Mouse (Mus musculus): ENCODE results near the gene Zdhhc9. TPM values are rescaled to one million over a fixed set of nuclear protein-coding genes. Genes with fewer than 3 reads are reported as not detected.

Zdhhc9 gene
- polyA plus RNA-seq, 1 experiment from 2014 or later = 3.1 TPM

GRCm38 (mm10) chrX:48203763-48204162 lies 4.9 kb downstream of the Zdhhc9 start:
- no peak overlapping the region for H3K27ac ChIP-seq
- no peaks in the 10 kb centered on the region for H3K9me3 ChIP-seq (replicated peaks)
- H3K4me1 ChIP-seq (replicated peaks) = no peaks in the 10 kb centered on the region
- no peak overlapping the region for H3K4me3 ChIP-seq
- H3K27me3 ChIP-seq = no peaks in the 10 kb centered on the region
- ATAC-seq (replicated peaks; ENCODE audit: insufficient number of reproducible peaks, insufficient read depth, low FRiP score, low read depth) = no peak
- no peak overlapping the region for H3K4me2 ChIP-seq
- WGBS = 76% methylated on average over 7 of the region's 7 CpGs
- no peaks in the 10 kb centered on the region for H3K36me3 ChIP-seq
- H3K9ac ChIP-seq = no peak overlapping the region

- Histone ChIP-seq H3K27ac (no peak overlapping the region), H3K9ac (no peak overlapping the region), H3K36me3 (no peaks in the 10 kb centered on the region), H3K27me3 (no peaks in the 10 kb centered on the region), H3K4me1 (replicated peaks) (no peaks in the 10 kb centered on the region), H3K9me3 (replicated peaks) (no peaks in the 10 kb centered on the region), H3K4me2 (no peak overlapping the region), H3K4me3 (no peak overlapping the region)
- ATAC-seq (replicated peaks; ENCODE audit: insufficient number of reproducible peaks, insufficient read depth, low FRiP score, low read depth) = no peak
- WGBS = 76% methylated on average over 4 of the region's 4 CpGs
These were observed 5.7 kb downstream of the Zdhhc9 start for GRCm38 (mm10) chrX:48202995-48203394.

- H3K9me3 ChIP-seq (replicated peaks) = no peaks in the 10 kb centered on the region
- ATAC-seq (replicated peaks; ENCODE audit: insufficient number of reproducible peaks, insufficient read depth, low FRiP score, low read depth) = no peak
- no peak overlapping the region for H3K27ac ChIP-seq
- H3K27me3 ChIP-seq = no peaks in the 10 kb centered on the region
- no peak overlapping the region for H3K4me3 ChIP-seq
- no peaks in the 10 kb centered on the region for H3K4me1 ChIP-seq (replicated peaks)
- H3K4me2 ChIP-seq = no peak overlapping the region
- 85% methylated on average over 7 of the region's 7 CpGs for WGBS
- no peak overlapping the region for H3K9ac ChIP-seq
- no peaks in the 10 kb centered on the region for H3K36me3 ChIP-seq
These were observed 6.2 kb downstream of the Zdhhc9 start for GRCm38 (mm10) chrX:48202436-48202835.

GRCm38 (mm10) chrX:48201973-48202372 lies 6.7 kb downstream of the Zdhhc9 start:
- Histone ChIP-seq H3K36me3 (no peaks in the 10 kb centered on the region), H3K4me2 (no peak overlapping the region), H3K9me3 (replicated peaks) (no peaks in the 10 kb centered on the region), H3K4me1 (replicated peaks) (no peaks in the 10 kb centered on the region), H3K27ac (no peak overlapping the region), H3K4me3 (no peak overlapping the region), H3K27me3 (no peaks in the 10 kb centered on the region), H3K9ac (no peak overlapping the region)
- no peak for ATAC-seq (replicated peaks; ENCODE audit: insufficient number of reproducible peaks, insufficient read depth, low FRiP score, low read depth)
- 82% methylated on average over 7 of the region's 7 CpGs for WGBS

GRCm38 (mm10) chrX:48200699-48201098 lies 8.0 kb downstream of the Zdhhc9 start:
- no peaks in the 10 kb centered on the region for H3K4me1 ChIP-seq (replicated peaks)
- ATAC-seq (replicated peaks; ENCODE audit: insufficient number of reproducible peaks, insufficient read depth, low FRiP score, low read depth) = no peak
- 89% methylated on average over 3 of the region's 3 CpGs for WGBS
- no peaks in the 10 kb centered on the region for H3K9me3 ChIP-seq (replicated peaks)
- H3K27me3 ChIP-seq = no peaks in the 10 kb centered on the region
- H3K4me2 ChIP-seq = no peak overlapping the region
- no peaks in the 10 kb centered on the region for H3K36me3 ChIP-seq
- H3K4me3 ChIP-seq = no peak overlapping the region
- H3K27ac ChIP-seq = no peak overlapping the region
- no peak overlapping the region for H3K9ac ChIP-seq

GRCm38 (mm10) chrX:48199026-48199425 lies 9.7 kb downstream of the Zdhhc9 start:
- Histone ChIP-seq H3K9me3 (replicated peaks) (no peaks in the 10 kb centered on the region), H3K36me3 (no peaks in the 10 kb centered on the region), H3K27me3 (no peaks in the 10 kb centered on the region), H3K9ac (no peak overlapping the region), H3K4me2 (no peak overlapping the region), H3K27ac (no peak overlapping the region), H3K4me3 (no peak overlapping the region), H3K4me1 (replicated peaks) (no peaks in the 10 kb centered on the region)
- ATAC-seq (replicated peaks; ENCODE audit: insufficient number of reproducible peaks, insufficient read depth, low FRiP score, low read depth) = no peak
- 54% methylated on average over 2 of the region's 2 CpGs for WGBS

GRCm38 (mm10) chrX:48197856-48198255 lies 10.8 kb downstream of the Zdhhc9 start:
- whole genome bisulfite sequencing = 86% methylated on average over 3 of the region's 3 CpGs
- H3K4me1 ChIP-seq (replicated peaks) = 0 out of 2 replicates have a peak, but pooled peaks cover 2% of the 10 kb centered on the region
- no peak overlapping the region for H3K9ac ChIP-seq
- H3K4me3 ChIP-seq = no peak overlapping the region
- H3K36me3 ChIP-seq = no peaks in the 10 kb centered on the region
- no peak overlapping the region for H3K27ac ChIP-seq
- ATAC-seq (replicated peaks; ENCODE audit: insufficient number of reproducible peaks, insufficient read depth, low FRiP score, low read depth) = no peak
- H3K27me3 ChIP-seq = no peaks in the 10 kb centered on the region
- no peaks in the 10 kb centered on the region for H3K9me3 ChIP-seq (replicated peaks)
- H3K4me2 ChIP-seq = no peak overlapping the region

- no peak overlapping the region for H3K4me3 ChIP-seq
- H3K9me3 ChIP-seq (replicated peaks) = no peaks in the 10 kb centered on the region
- H3K27ac ChIP-seq = no peak overlapping the region
- no peak for ATAC-seq (replicated peaks; ENCODE audit: insufficient number of reproducible peaks, insufficient read depth, low FRiP score, low read depth)
- 0 out of 2 replicates have a peak, but pooled peaks cover 2% of the 10 kb centered on the region for H3K4me1 ChIP-seq (replicated peaks)
- H3K36me3 ChIP-seq = 0 out of 2 replicates have a peak, but pooled peaks cover 4% of the 10 kb centered on the region
- no peak overlapping the region for H3K4me2 ChIP-seq
- no peak overlapping the region for H3K9ac ChIP-seq
- 71% methylated on average over 14 of the region's 14 CpGs for WGBS
- H3K27me3 ChIP-seq = no peaks in the 10 kb centered on the region
These were observed 15.2 kb downstream of the Zdhhc9 start for GRCm38 (mm10) chrX:48193235-48194152.

- H3K4me2 ChIP-seq = no peak overlapping the region
- no peaks in the 10 kb centered on the region for H3K27me3 ChIP-seq
- H3K27ac ChIP-seq = no peak overlapping the region
- 0 out of 2 replicates have a peak, but pooled peaks cover 2% of the 10 kb centered on the region for H3K4me1 ChIP-seq (replicated peaks)
- no peak for ATAC-seq (replicated peaks; ENCODE audit: insufficient number of reproducible peaks, insufficient read depth, low FRiP score, low read depth)
- no peaks in the 10 kb centered on the region for H3K9me3 ChIP-seq (replicated peaks)
- no peak overlapping the region for H3K9ac ChIP-seq
- H3K36me3 ChIP-seq = 0 out of 2 replicates have a peak, but pooled peaks cover 4% of the 10 kb centered on the region
- WGBS = 86% methylated on average over 6 of the region's 6 CpGs
- H3K4me3 ChIP-seq = no peak overlapping the region
These were observed 17.4 kb downstream of the Zdhhc9 start for GRCm38 (mm10) chrX:48191261-48191660.

- H3K27me3 ChIP-seq = no peaks in the 10 kb centered on the region
- no peak overlapping the region for H3K9ac ChIP-seq
- no peak overlapping the region for H3K4me3 ChIP-seq
- ATAC-seq (replicated peaks; ENCODE audit: insufficient number of reproducible peaks, insufficient read depth, low FRiP score, low read depth) = no peak
- WGBS = 80% methylated on average over 3 of the region's 3 CpGs
- no peak overlapping the region for H3K27ac ChIP-seq
- H3K9me3 ChIP-seq (replicated peaks) = no peaks in the 10 kb centered on the region
- no peak overlapping the region for H3K4me2 ChIP-seq
- no peaks in the 10 kb centered on the region for H3K4me1 ChIP-seq (replicated peaks)
- H3K36me3 ChIP-seq = no peaks in the 10 kb centered on the region
These were observed 24.0 kb downstream of the Zdhhc9 start for GRCm38 (mm10) chrX:48184703-48185102.

GRCm38 (mm10) chrX:48181844-48182243 lies 26.8 kb downstream of the Zdhhc9 start:
- 46% methylated on average over 6 of the region's 6 CpGs for WGBS
- Histone ChIP-seq H3K27me3 (no peaks in the 10 kb centered on the region), H3K9me3 (replicated peaks) (no peaks in the 10 kb centered on the region), H3K36me3 (no peaks in the 10 kb centered on the region), H3K9ac (no peak overlapping the region), H3K4me2 (no peak overlapping the region), H3K4me1 (replicated peaks) (no peaks in the 10 kb centered on the region), H3K27ac (no peak overlapping the region), H3K4me3 (no peak overlapping the region)
- no peak for ATAC-seq (replicated peaks; ENCODE audit: insufficient number of reproducible peaks, insufficient read depth, low FRiP score, low read depth)

- no peaks in the 10 kb centered on the region for H3K9me3 ChIP-seq (replicated peaks)
- H3K9ac ChIP-seq = no peak overlapping the region
- H3K36me3 ChIP-seq = no peaks in the 10 kb centered on the region; the same call in 1 of the 2 replicates
- H3K27ac ChIP-seq = no peak overlapping the region
- no peak overlapping the region for H3K4me2 ChIP-seq
- H3K4me1 ChIP-seq (replicated peaks) = no peaks in the 10 kb centered on the region
- H3K27me3 ChIP-seq = no peaks in the 10 kb centered on the region
- no peak overlapping the region for H3K4me3 ChIP-seq
- 28% methylated on average over 1 of the region's 1 CpGs for WGBS
- ATAC-seq (replicated peaks; ENCODE audit: insufficient number of reproducible peaks, insufficient read depth, low FRiP score, low read depth) = no peak
These were observed 38.3 kb downstream of the Zdhhc9 start for GRCm38 (mm10) chrX:48170368-48170767.
